Mouse (Mus musculus): Measurements from ENCODE around the gene Letm1.

Letm1 gene

DNA sequence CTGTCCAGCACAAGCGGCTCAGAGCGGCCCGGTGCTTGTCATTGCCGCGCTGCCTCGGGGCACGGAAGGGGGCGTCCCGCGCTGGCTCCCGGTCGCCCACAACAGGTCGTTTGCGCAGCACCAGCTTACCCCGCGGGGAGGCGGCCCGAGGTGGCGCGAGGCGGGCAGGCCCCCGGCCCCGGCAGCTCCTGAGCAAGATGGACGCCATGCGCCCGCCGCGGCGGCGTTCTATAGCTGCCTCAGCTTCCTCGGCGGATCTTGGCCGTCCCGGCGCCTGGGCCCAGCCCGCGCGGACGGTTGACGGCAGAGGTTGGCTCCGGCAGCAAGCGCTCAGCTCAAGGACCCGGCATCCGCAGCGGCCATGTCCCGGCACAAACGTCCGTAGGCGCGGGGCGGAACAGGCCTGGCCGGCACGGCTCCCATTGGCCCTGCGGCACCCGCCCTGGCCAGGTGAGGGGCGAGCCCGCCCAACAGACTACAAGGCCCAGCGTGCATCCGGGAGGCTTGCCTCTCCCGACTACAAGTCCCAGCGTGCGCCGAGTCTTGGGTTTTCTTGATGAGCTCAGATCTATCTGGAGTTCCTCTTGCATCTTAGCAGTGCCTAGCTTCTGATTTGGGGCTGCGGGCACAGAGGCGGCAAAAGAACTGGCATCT is at the start of gene Letm1:
Gene Letm1 (minus strand): TSS at position 473 of the 654 bp plus-strand sequence.
- DNase-seq (ENCODE audit: low read depth, low spot score) = peak; percentile 96

GRCm38 (mm10) chr5:33830832-33831231 is 48.2 kb upstream of the Letm1 start:
- peak; percentile 36 for DNase-seq (ENCODE audit: low read depth, low spot score)

- DNase-seq (ENCODE audit: low read depth, low spot score) = no peak
Measured at GRCm38 (mm10) chr5:33829958-33830357, 47.3 kb upstream of the Letm1 start.

DNA sequence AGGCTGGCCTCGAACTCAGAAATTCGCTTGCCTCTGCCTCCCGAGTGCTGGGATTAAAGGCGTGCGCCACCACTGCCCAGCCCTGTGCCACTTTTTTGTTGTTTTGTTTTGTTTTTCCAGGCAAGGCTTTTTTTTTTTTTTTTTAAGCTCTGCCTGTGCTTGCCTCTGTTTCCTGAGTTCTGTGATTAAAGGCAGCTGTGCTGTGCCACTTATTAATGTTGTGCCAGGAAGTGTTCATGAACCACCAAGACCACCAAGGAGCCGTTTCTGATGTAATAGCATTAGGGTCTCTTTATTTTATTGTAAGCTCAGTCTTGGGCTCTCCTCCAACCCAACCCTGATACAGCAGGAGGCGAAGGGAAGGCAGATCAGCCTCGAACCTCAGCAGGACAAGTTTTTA is 45.5 kb upstream of the Letm1 start:
- DNase-seq (ENCODE audit: low read depth, low spot score) = no peak

- peak; percentile 72 for DNase-seq (ENCODE audit: low read depth, low spot score)
Measured at GRCm38 (mm10) chr5:33826001-33826400, 43.4 kb upstream of the Letm1 start.

DNA sequence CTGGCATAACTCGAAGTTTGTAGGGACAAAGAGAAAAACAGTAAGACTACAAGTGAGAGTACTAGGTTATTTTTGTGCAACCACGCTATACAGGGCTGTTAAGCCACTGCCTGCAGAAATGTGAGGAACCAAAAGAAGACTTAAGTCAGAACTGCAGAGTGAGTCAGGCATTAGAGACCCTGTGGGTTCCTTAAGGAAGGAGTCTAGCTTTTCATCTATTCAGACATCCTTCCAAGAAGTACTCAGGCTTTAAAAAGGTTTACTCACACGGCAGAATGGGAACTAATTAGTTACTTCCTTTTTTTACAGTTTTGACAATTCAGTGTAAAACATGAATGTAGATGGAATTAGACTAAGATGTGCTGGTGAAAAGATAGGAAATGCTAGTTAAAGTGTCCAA is 39.8 kb upstream of the Letm1 start:
- DNase-seq (ENCODE audit: low read depth, low spot score) = no peak

DNA sequence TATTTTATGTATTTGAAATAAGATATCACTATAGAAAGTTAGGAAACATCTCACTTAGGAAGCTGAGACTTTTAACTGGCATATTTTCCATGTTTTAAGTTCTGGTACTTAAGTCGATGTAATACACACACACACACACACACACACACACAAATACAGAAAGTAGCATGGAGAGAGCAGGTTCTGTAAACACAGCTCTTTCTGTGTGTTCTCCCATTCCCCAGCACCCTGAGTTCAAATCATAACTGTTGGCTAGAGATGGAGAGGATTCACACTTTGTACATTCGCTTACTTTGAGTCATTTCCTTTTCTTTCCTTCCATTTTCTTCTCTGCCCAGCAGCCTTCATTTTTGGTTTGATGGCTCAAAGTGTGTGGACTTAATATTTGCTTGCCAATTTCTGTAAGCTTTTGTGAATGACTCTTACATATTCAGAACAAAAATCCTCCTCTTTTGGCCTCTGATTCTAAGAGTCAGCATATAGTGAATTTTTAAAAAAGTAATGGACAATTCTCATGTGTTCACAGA is 39.3 kb upstream of the Letm1 start:
- DNase-seq (ENCODE audit: low read depth, low spot score) = no peak

- peak; percentile 59 for DNase-seq (ENCODE audit: low read depth, low spot score)
Measured at GRCm38 (mm10) chr5:33820733-33821621, 38.4 kb upstream of the Letm1 start.

- peak; percentile 85 for DNase-seq (ENCODE audit: low read depth, low spot score)
Measured at GRCm38 (mm10) chr5:33819876-33820732, 37.5 kb upstream of the Letm1 start, which contains the start of gene Nsd2. Nsd2 (plus strand) TSS chr5:33820725.

DNA sequence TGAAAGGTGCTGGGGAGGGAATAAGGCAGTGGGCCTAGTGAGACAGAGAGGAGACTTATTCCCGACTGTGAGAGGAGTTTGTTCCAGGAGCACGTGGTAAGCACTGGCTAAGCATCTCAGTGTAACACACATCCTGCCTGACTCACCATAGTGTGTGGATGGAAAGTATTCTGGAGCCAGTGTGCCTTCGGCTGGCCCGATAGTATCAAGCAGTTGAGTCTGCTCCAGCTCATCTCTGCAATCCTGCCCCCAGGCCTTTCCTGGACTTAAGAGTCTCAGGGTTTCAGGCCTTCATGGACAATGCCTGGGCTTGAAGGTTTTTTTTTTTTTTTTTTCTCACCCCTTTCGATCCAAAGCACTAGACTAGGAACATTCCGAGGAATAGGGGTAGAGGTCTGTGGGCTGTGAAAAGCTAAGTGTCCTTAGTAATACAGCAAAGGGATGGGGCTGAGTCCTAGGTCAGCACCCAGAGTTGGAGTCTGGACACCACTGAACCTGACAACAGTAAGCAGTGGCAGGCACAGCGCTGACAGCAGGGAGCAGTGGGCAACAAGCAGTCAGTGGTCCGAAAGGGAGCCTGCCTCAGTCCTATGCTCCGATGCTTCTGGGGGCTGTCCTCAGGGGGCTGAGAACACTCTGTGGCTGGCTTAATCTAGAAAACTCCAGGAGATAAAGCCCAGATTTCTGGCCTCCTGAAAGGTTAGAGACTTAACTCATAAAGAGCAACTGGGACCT is 36.7 kb upstream of the Letm1 start:
- DNase-seq (ENCODE audit: low read depth, low spot score) = peak; percentile 6

GRCm38 (mm10) chr5:33818104-33818503 is 35.5 kb upstream of the Letm1 start:
- DNase-seq (ENCODE audit: low read depth, low spot score) = no peak

GRCm38 (mm10) chr5:33816008-33816725 is 33.5 kb upstream of the Letm1 start:
- peak; percentile 14 for DNase-seq (ENCODE audit: low read depth, low spot score)

DNA sequence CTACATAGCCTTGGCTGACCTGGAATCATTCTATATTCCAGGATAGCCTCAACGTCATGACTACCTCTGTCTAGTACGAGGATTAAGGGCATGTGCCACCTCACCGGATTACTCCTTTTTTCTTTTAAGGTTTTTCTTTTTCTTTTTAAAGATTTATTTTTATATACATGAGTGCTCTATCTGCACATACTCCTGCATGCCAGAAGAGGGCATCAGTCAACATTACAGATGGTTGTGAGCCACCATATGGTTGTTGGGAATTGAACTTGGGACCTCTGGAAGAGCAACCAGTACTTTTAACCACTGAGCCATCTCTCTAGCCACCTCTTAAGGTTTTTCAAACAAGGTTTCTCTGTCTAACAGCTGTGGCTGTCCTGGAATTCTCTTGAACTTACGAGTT is 28.9 kb upstream of the Letm1 start:
- DNase-seq (ENCODE audit: low read depth, low spot score) = no peak

- DNase-seq (ENCODE audit: low read depth, low spot score) = no peak
Measured at GRCm38 (mm10) chr5:33803337-33803736, 20.7 kb upstream of the Letm1 start.

- no peak for DNase-seq (ENCODE audit: low read depth, low spot score)
Measured at GRCm38 (mm10) chr5:33791912-33792643, 9.5 kb upstream of the Letm1 start.

GRCm38 (mm10) chr5:33782999-33783390 is 378 bp upstream of the Letm1 start:
- DNase-seq (ENCODE audit: low read depth, low spot score) = no peak

- DNase-seq (ENCODE audit: low read depth, low spot score) = no peak
Measured at GRCm38 (mm10) chr5:33781964-33782344, 663 bp downstream of the Letm1 start.

- no peak for DNase-seq (ENCODE audit: low read depth, low spot score)
Measured at GRCm38 (mm10) chr5:33777195-33777594, 5.4 kb downstream of the Letm1 start.

DNA sequence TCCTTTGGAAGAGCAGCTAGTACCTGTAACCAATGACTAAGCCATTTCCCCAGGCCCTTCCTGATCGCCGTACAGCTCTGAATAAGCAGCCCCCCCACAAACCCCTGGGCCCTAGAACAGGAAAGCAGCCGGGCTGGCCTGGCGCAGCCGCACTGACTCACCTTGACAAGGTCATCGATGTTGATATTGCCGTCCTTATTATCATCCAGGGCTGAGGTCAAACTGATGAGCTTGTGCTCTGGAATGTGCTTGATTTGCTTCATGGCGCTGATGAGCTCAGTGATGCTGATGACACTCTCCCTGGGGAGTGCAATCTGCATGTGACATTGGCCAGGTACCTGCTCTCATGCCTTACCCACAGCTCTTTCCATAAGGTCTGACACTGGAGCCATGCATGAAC is 39.1 kb downstream of the Letm1 start:
- DNase-seq (ENCODE audit: low read depth, low spot score) = no peak

DNA sequence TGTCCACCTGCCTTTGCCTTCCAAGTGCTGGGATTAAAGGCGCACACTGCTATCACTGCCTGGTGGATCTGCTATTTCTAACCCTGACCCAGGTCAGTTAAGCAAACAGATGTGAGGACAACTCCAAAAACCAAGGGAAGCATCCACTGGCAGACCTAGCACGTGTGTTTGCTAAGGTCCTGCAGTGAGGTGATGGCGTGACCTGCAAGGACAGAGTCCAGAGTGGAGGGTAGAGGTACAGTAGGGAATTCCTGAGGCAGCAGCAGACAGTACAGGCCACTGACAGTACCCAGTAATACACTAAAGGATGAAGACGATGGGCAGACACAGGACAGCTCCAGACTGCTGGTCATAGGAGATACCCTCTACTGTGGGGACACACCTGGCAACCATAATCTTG is 42.1 kb downstream of the Letm1 start:
- no peak for DNase-seq (ENCODE audit: low read depth, low spot score)
